Mouse (Mus musculus): ENCODE measurements around the gene Adamts18. TPM values are rescaled to one million over a fixed set of nuclear protein-coding genes. Genes with fewer than 3 reads are reported as not detected.

Adamts18 gene
- polyA plus RNA-seq, 1 experiment from 2014 or later = 6.3 TPM

- H3K4me3 ChIP-seq (replicated peaks) = no peak overlapping the region
- no peaks in the 10 kb centered on the region for H3K36me3 ChIP-seq
- ATAC-seq (ENCODE audit: insufficient number of reproducible peaks, insufficient read depth, low FRiP score, low TSS enrichment, low read depth) = no peak
- 72% methylated on average over 3 of the region's 3 CpGs for WGBS
- no peak overlapping the region for H3K9ac ChIP-seq (replicated peaks)
- H3K4me2 ChIP-seq = no peak overlapping the region
- no peaks in the 10 kb centered on the region for H3K9me3 ChIP-seq
- H3K4me1 ChIP-seq (replicated peaks) = no peaks in the 10 kb centered on the region
- H3K27ac ChIP-seq = no peak overlapping the region
- H3K27me3 ChIP-seq = 0 out of 2 replicates have a peak, but pooled peaks cover 13% of the 10 kb centered on the region
These were observed 169.2 kb downstream of the Adamts18 start for GRCm38 (mm10) chr8:113679361-113679760.

GRCm38 (mm10) chr8:113676811-113677210 is 171.7 kb downstream of the Adamts18 start:
- Histone ChIP-seq H3K9ac (replicated peaks) (no peak overlapping the region), H3K4me2 (no peak overlapping the region), H3K27me3 (peaks cover 24% of the 10 kb centered on the region; the same call in 1 of the 2 replicates), H3K4me1 (replicated peaks) (0 out of 2 replicates have a peak, but pooled peaks cover 4% of the 10 kb centered on the region), H3K9me3 (no peaks in the 10 kb centered on the region), H3K4me3 (replicated peaks) (no peak overlapping the region), H3K36me3 (no peaks in the 10 kb centered on the region), H3K27ac (no peak overlapping the region)
- 84% methylated on average over 1 of the region's 1 CpGs for WGBS
- no peak for ATAC-seq (ENCODE audit: insufficient number of reproducible peaks, insufficient read depth, low FRiP score, low TSS enrichment, low read depth)

- Histone ChIP-seq H3K27ac (no peak overlapping the region), H3K9ac (replicated peaks) (no peak overlapping the region), H3K9me3 (no peaks in the 10 kb centered on the region), H3K4me3 (replicated peaks) (no peak overlapping the region), H3K4me1 (replicated peaks) (0 out of 2 replicates have a peak, but pooled peaks cover 4% of the 10 kb centered on the region), H3K4me2 (no peak overlapping the region), H3K36me3 (no peaks in the 10 kb centered on the region), H3K27me3 (peaks cover 29% of the 10 kb centered on the region; the same call in 1 of the 2 replicates)
- WGBS = 77% methylated on average over 2 of the region's 2 CpGs
- no peak for ATAC-seq (ENCODE audit: insufficient number of reproducible peaks, insufficient read depth, low FRiP score, low TSS enrichment, low read depth)
These were observed 173.3 kb downstream of the Adamts18 start for GRCm38 (mm10) chr8:113675281-113675680.

- WGBS = 78% methylated on average over 3 of the region's 3 CpGs
- H3K9me3 ChIP-seq = no peaks in the 10 kb centered on the region
- no peak overlapping the region for H3K9ac ChIP-seq (replicated peaks)
- no peak overlapping the region for H3K27ac ChIP-seq
- H3K27me3 ChIP-seq = peaks cover 36% of the 10 kb centered on the region; the same call in 1 of the 2 replicates
- H3K4me3 ChIP-seq (replicated peaks) = no peak overlapping the region
- H3K36me3 ChIP-seq = no peaks in the 10 kb centered on the region
- 0 out of 2 replicates have a peak, but pooled peaks cover 4% of the 10 kb centered on the region for H3K4me1 ChIP-seq (replicated peaks)
- no peak overlapping the region for H3K4me2 ChIP-seq
- ATAC-seq (ENCODE audit: insufficient number of reproducible peaks, insufficient read depth, low FRiP score, low TSS enrichment, low read depth) = no peak
These were observed 173.9 kb downstream of the Adamts18 start for GRCm38 (mm10) chr8:113674611-113675010.

GRCm38 (mm10) chr8:113673300-113673699 is 175.2 kb downstream of the Adamts18 start:
- Histone ChIP-seq H3K4me2 (no peak overlapping the region), H3K36me3 (no peaks in the 10 kb centered on the region), H3K9ac (replicated peaks) (no peak overlapping the region), H3K4me1 (replicated peaks) (0 out of 2 replicates have a peak, but pooled peaks cover 4% of the 10 kb centered on the region), H3K4me3 (replicated peaks) (no peak overlapping the region), H3K27ac (no peak overlapping the region), H3K9me3 (no peaks in the 10 kb centered on the region), H3K27me3 (peaks cover 40% of the 10 kb centered on the region)
- ATAC-seq (ENCODE audit: insufficient number of reproducible peaks, insufficient read depth, low FRiP score, low TSS enrichment, low read depth) = no peak
- 53% methylated on average over 3 of the region's 3 CpGs for WGBS

GRCm38 (mm10) chr8:113672599-113673255 is 175.8 kb downstream of the Adamts18 start:
- H3K4me1 ChIP-seq (replicated peaks) = 0 out of 2 replicates have a peak, but pooled peaks cover 4% of the 10 kb centered on the region
- H3K4me3 ChIP-seq (replicated peaks) = no peak overlapping the region
- H3K4me2 ChIP-seq = no peak overlapping the region
- H3K9ac ChIP-seq (replicated peaks) = no peak overlapping the region
- no peaks in the 10 kb centered on the region for H3K9me3 ChIP-seq
- no peak overlapping the region for H3K27ac ChIP-seq
- H3K27me3 ChIP-seq = peaks cover 46% of the 10 kb centered on the region
- ATAC-seq (ENCODE audit: insufficient number of reproducible peaks, insufficient read depth, low FRiP score, low TSS enrichment, low read depth) = no peak
- 55% methylated on average over 11 of the region's 11 CpGs for WGBS
- no peaks in the 10 kb centered on the region for H3K36me3 ChIP-seq

- Histone ChIP-seq H3K4me3 (replicated peaks) (no peak overlapping the region), H3K36me3 (no peaks in the 10 kb centered on the region), H3K4me2 (no peak overlapping the region), H3K27me3 (peaks cover 59% of the 10 kb centered on the region), H3K9me3 (no peaks in the 10 kb centered on the region), H3K27ac (no peak overlapping the region), H3K9ac (replicated peaks) (no peak overlapping the region), H3K4me1 (replicated peaks) (peaks cover 22% of the 10 kb centered on the region; the same call in 1 of the 2 replicates)
- WGBS = 66% methylated on average over 10 of the region's 10 CpGs
- ATAC-seq (ENCODE audit: insufficient number of reproducible peaks, insufficient read depth, low FRiP score, low TSS enrichment, low read depth) = no peak
These were observed 178.6 kb downstream of the Adamts18 start for GRCm38 (mm10) chr8:113669924-113670323.

GRCm38 (mm10) chr8:113666714-113667432 is 181.7 kb downstream of the Adamts18 start:
- no peak overlapping the region for H3K4me3 ChIP-seq (replicated peaks)
- ATAC-seq (ENCODE audit: insufficient number of reproducible peaks, insufficient read depth, low FRiP score, low TSS enrichment, low read depth) = no peak
- no peaks in the 10 kb centered on the region for H3K36me3 ChIP-seq
- peaks cover 18% of the 10 kb centered on the region; the same call in 1 of the 2 replicates for H3K4me1 ChIP-seq (replicated peaks)
- 35% methylated on average over 16 of the region's 16 CpGs for WGBS
- no peak overlapping the region for H3K4me2 ChIP-seq
- H3K9ac ChIP-seq (replicated peaks) = no peak overlapping the region
- H3K9me3 ChIP-seq = no peaks in the 10 kb centered on the region
- peaks cover 52% of the 10 kb centered on the region for H3K27me3 ChIP-seq
- no peak overlapping the region for H3K27ac ChIP-seq

GRCm38 (mm10) chr8:113665951-113666350 is 182.6 kb downstream of the Adamts18 start:
- Histone ChIP-seq H3K9me3 (no peaks in the 10 kb centered on the region), H3K9ac (replicated peaks) (no peak overlapping the region), H3K4me1 (replicated peaks) (peaks cover 18% of the 10 kb centered on the region; the same call in 1 of the 2 replicates), H3K36me3 (no peaks in the 10 kb centered on the region), H3K4me2 (no peak overlapping the region), H3K27me3 (peaks cover 52% of the 10 kb centered on the region), H3K4me3 (replicated peaks) (no peak overlapping the region), H3K27ac (no peak overlapping the region)
- WGBS = 28% methylated on average over 8 of the region's 8 CpGs
- no peak for ATAC-seq (ENCODE audit: insufficient number of reproducible peaks, insufficient read depth, low FRiP score, low TSS enrichment, low read depth)

GRCm38 (mm10) chr8:113665036-113665435 is 183.5 kb downstream of the Adamts18 start:
- H3K4me3 ChIP-seq (replicated peaks) = no peak overlapping the region
- H3K9me3 ChIP-seq = no peaks in the 10 kb centered on the region
- no peaks in the 10 kb centered on the region for H3K36me3 ChIP-seq
- no peak overlapping the region for H3K9ac ChIP-seq (replicated peaks)
- H3K4me1 ChIP-seq (replicated peaks) = peaks cover 18% of the 10 kb centered on the region; the same call in 1 of the 2 replicates
- peaks cover 44% of the 10 kb centered on the region for H3K27me3 ChIP-seq
- H3K27ac ChIP-seq = no peak overlapping the region
- WGBS = 69% methylated on average over 4 of the region's 4 CpGs
- H3K4me2 ChIP-seq = no peak overlapping the region
- ATAC-seq (ENCODE audit: insufficient number of reproducible peaks, insufficient read depth, low FRiP score, low TSS enrichment, low read depth) = no peak

GRCm38 (mm10) chr8:113664544-113664943 is 184.0 kb downstream of the Adamts18 start:
- H3K36me3 ChIP-seq = no peaks in the 10 kb centered on the region
- H3K4me2 ChIP-seq = no peak overlapping the region
- no peaks in the 10 kb centered on the region for H3K9me3 ChIP-seq
- H3K27me3 ChIP-seq = peaks cover 39% of the 10 kb centered on the region
- 18% methylated on average over 2 of the region's 2 CpGs for WGBS
- ATAC-seq (ENCODE audit: insufficient number of reproducible peaks, insufficient read depth, low FRiP score, low TSS enrichment, low read depth) = peak; percentile 66; the same call in 1 of the 2 replicates
- H3K4me3 ChIP-seq (replicated peaks) = no peak overlapping the region
- peaks cover 18% of the 10 kb centered on the region; the same call in 1 of the 2 replicates for H3K4me1 ChIP-seq (replicated peaks)
- no peak overlapping the region for H3K27ac ChIP-seq
- H3K9ac ChIP-seq (replicated peaks) = no peak overlapping the region
